Mouse (Mus musculus) cerebellum, adult 2 months (tissue): ENCODE data around the gene Ptpra. TPM values are rescaled to one million over a fixed set of nuclear protein-coding genes. Genes with fewer than 3 reads are reported as not detected.

Experiments
- DNase-seq, 2 experiments: peaks; one replicate each; pipeline ENCODE4 v3.0.0; 2021
- H3K27ac ChIP-seq: fragments of 200-500 bp; 2 replicates; pipeline ENCODE4 v1.5.1; 2012; ENCODE audit warnings: low read length, control low read depth, inconsistent platforms; ENCODE audit not compliant: insufficient read depth
- H3K27me3 ChIP-seq: fragments of 200-500 bp; 2 replicates; pipeline ENCODE4 v1.6.1; 2012; ENCODE audit warnings: inconsistent platforms, mild to moderate bottlenecking, low read length, moderate library complexity; ENCODE audit not compliant: control insufficient read depth, insufficient read depth
- H3K4me1 ChIP-seq: fragments of 200-500 bp; 2 replicates; pipeline ENCODE4 v1.6.1; 2011; ENCODE audit warnings: low read length; ENCODE audit not compliant: control insufficient read depth, insufficient read depth
- H3K4me3 ChIP-seq: fragments of 200-500 bp; replicated peaks from 2 replicates; pipeline ENCODE3; 2011; ENCODE audit warnings: mild to moderate bottlenecking, low read depth, low read length, control low read depth; ENCODE audit not compliant: insufficient read depth
- CTCF ChIP-seq: fragments of 200-500 bp; IDR thresholded peaks from 2 replicates; pipeline ENCODE4 v1.5.1; 2011; ENCODE audit warnings: low read depth, mild to moderate bottlenecking, control low read depth, low read length, moderate library complexity, borderline replicate concordance; ENCODE audit not compliant: insufficient read depth
- POLR2A ChIP-seq: fragments of 200-500 bp; IDR thresholded peaks from 2 replicates; pipeline ENCODE4 v1.6.1; 2011; ENCODE audit warnings: low read length, control low read depth, borderline replicate concordance; ENCODE audit not compliant: insufficient read depth
- WGBS: fragments of 180-500 bp; shearing (Covaris S2); methylation state at CpG from one replicate; pipeline ENCODE4 v1.1.7; 2018; 5-methylcytosine and 5-hydroxymethylcytosine counted together
- polyA plus RNA-seq: library from polyadenylated mRNA; depleted of rRNA; stranded (reverse); fragments of >200 nt; gene quantifications from 2 replicates; pipeline ENCODE4 v1.2.3, GENCODE M21; 2012

Ptpra gene
- polyA plus RNA-seq, 1 experiment, result 159 TPM

GRCm38 (mm10) chr2:130450434-130450796, 337 bp downstream of the Ptpra start:
- DNase-seq, result peak in 1 of 2 experiments; percentile 79

DNA sequence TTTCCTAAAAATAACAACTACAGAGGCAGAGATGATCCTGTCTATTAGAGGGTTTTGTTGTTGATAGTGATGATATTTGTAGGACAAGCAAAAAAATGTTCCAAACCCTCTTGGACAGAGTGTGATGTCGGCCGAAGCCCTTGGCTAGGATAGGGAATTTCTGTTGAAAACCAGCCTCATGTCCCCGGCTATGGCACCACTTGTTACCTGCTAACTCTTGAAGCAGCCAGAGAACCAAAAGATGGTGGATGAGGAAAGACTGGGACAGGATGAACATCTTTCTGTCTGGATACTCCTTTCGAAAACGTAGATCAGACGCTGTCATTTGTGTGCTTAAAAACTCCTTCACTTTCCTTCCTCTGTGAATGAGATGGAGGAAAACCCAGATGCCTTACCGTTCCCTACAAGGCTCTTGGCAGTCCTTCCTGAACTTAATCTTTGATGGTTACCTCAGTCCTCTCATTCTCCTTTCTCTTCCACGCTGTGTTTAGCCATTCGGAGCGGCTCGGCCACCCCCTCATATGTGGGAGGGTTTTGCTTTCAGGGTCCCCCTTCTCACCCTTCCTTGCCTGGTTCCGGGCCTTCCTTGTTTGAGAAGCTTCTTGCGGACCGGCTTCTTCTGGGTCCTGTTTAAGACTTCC, 1.1 kb downstream of the Ptpra start:
- DNase-seq, result no peak
- H3K27ac ChIP-seq, result no peak overlapping the region
- H3K4me1 ChIP-seq, result peaks cover 13% of the 10 kb centered on the region
- TF ChIP-seq POLR2A (no peak), CTCF (no peak)
- WGBS, result 26% methylated on average over 14 of the region's 14 CpGs
- no peaks in the 10 kb centered on the region for H3K27me3 ChIP-seq
- peak overlapping the region; percentile 72 for H3K4me3 ChIP-seq

More at GRCm38 (mm10) chr2:130450434-130450796, 337 bp downstream of the Ptpra start:
- peak overlapping the region; percentile 72 for H3K4me3 ChIP-seq
- peaks cover 13% of the 10 kb centered on the region for H3K4me1 ChIP-seq
- H3K27me3 ChIP-seq, result no peaks in the 10 kb centered on the region
- WGBS, result 2% methylated on average over 47 of the region's 47 CpGs
- H3K27ac ChIP-seq, result peak overlapping the region; percentile 86
- TF ChIP-seq POLR2A (no peak), CTCF (no peak)

DNA sequence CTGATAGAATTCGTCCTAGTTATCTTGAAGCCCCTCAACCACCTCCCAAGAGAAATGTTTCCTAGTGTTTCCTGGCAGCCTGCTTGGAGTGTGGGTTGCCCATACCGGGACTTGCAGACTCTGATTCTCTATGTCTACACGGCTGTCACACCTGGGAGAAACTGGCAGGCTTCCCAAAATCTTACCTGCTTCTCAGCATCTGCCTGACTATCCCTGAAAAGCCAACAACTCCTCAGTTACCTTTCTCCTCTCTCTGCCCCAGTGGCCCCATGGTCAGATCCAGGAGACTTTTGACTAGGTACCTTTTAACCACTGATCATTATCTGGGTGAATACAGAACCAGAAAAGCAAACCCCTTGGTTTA, 1.6 kb downstream of the Ptpra start:
- no peaks in the 10 kb centered on the region for H3K27me3 ChIP-seq
- no peak overlapping the region for H3K27ac ChIP-seq
- no peak for TF ChIP-seq CTCF
- TF ChIP-seq POLR2A, result no peak
- peak overlapping the region; percentile 72 for H3K4me3 ChIP-seq
- WGBS, result 9% methylated on average over 3 of the region's 3 CpGs
- H3K4me1 ChIP-seq, result peaks cover 13% of the 10 kb centered on the region
- peak in 1 of 2 experiments; percentile 23 for DNase-seq

GRCm38 (mm10) chr2:130452266-130452665, 2.2 kb downstream of the Ptpra start:
- TF ChIP-seq POLR2A (no peak), CTCF (no peak)
- Histone ChIP-seq H3K27ac (no peak overlapping the region), H3K4me3 (no peak overlapping the region), H3K4me1 (peaks cover 13% of the 10 kb centered on the region), H3K27me3 (no peaks in the 10 kb centered on the region)
- WGBS, result 23% methylated on average over 2 of the region's 2 CpGs
- DNase-seq, result no peak

DNA sequence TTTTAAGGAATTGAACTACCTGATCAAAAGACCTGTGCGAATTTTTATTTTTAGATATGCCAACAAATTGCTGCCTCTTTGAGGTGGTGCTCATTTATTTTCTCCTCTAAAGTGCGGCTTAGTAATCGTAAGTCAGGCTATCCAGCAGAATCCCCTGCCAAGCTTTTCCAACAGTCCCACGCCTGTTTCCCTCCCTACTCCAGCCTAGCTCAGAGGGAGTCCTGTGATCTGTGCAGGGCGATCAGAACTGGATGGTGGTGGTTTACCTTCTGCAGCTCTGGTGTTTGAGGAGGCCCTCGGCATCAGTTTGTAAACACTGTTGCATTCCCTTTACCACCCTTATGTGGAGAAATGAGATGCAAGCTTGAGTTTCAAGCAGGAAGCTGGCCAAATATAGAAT, 3.3 kb downstream of the Ptpra start:
- Histone ChIP-seq H3K27ac (peak overlapping the region; percentile 34; the same call in 1 of the 2 replicates), H3K4me1 (peaks cover 16% of the 10 kb centered on the region), H3K4me3 (no peak overlapping the region), H3K27me3 (no peaks in the 10 kb centered on the region)
- peak in 1 of 2 experiments; percentile 21 for DNase-seq
- TF ChIP-seq CTCF, result no peak
- no peak for TF ChIP-seq POLR2A
- 18% methylated on average over 6 of the region's 6 CpGs for WGBS

DNA sequence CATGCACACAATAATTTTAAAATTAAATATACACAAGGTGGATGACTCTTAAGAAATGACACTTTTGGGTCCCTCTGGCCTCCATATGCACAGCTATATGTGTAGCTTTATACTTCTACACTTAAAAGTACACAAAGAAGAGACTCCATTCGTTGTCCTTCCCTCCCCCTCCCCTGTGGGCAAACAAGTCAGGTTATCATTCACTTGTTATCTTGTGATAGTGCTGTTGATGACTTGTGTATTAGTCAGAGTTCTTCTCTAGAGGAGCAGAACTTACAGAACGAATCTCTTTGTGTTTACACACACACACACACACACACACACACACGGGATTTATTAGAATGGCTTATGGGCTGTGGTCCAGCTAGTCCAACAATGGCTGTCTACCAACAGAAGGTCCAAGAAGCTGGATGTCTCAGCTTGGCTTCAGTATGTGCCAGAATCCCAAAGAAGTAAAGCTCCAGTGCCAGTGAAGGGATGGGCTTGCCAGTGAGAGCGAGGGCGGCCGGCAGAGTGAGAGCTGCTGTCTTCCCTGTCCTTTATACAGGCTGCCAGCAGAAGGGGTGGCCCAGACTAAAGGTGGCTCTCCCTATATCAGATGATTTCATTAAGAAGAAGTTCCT, 4.8 kb downstream of the Ptpra start:
- Histone ChIP-seq H3K4me1 (peaks cover 20% of the 10 kb centered on the region), H3K27ac (no peak overlapping the region), H3K27me3 (no peaks in the 10 kb centered on the region), H3K4me3 (no peak overlapping the region)
- WGBS, result 6% methylated on average over 6 of the region's 6 CpGs
- DNase-seq, result peak; percentile 67 to 83
- TF ChIP-seq POLR2A, result no peak
- no peak for TF ChIP-seq CTCF

DNA sequence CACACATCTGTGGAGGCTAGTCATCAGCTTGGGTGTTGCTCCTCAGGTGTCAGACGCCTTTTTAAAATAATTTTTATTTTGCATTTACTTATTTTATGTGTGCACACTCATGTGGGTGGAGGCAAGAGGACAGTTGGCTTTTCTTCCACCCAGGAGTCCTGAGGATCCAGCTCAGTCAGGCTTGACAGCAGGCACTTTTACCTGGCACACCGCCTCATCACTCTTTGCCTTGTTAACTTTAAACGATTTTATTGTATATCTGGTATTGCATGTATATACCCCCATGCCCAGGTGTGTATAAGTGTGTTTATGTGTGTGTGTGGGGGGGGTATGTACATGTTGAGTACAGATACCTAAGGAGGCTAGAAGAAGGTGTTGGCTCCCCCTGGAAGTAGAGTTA, 7.8 kb downstream of the Ptpra start:
- H3K4me3 ChIP-seq, result no peak overlapping the region
- H3K27me3 ChIP-seq, result no peaks in the 10 kb centered on the region
- TF ChIP-seq POLR2A, result no peak
- TF ChIP-seq CTCF, result no peak
- H3K27ac ChIP-seq, result no peak overlapping the region
- WGBS, result 34% methylated on average over 3 of the region's 3 CpGs
- DNase-seq, result peak; percentile 41 to 44
- peaks cover 15% of the 10 kb centered on the region for H3K4me1 ChIP-seq

- H3K27me3 ChIP-seq, result no peaks in the 10 kb centered on the region
- H3K4me1 ChIP-seq, result peaks cover 12% of the 10 kb centered on the region
- no peak for TF ChIP-seq POLR2A
- TF ChIP-seq CTCF, result no peak
- WGBS, result 63% methylated on average over 3 of the region's 3 CpGs
- no peak for DNase-seq
- H3K27ac ChIP-seq, result no peak overlapping the region
- no peak overlapping the region for H3K4me3 ChIP-seq
Measured at GRCm38 (mm10) chr2:130459576-130459975, 9.5 kb downstream of the Ptpra start.
